Mouse (Mus musculus) cerebellum, adult 2 months (tissue): ENCODE measurements around the gene Ackr4.

ENCODE experiments used
- CTCF ChIP-seq: fragments of 200-500 bp; IDR thresholded peaks from 2 replicates; pipeline ENCODE4 v1.5.1; 2011; ENCODE audit warnings: low read depth, mild to moderate bottlenecking, control low read depth, low read length, moderate library complexity, borderline replicate concordance; ENCODE audit not compliant: insufficient read depth
- POLR2A ChIP-seq: fragments of 200-500 bp; IDR thresholded peaks from 2 replicates; pipeline ENCODE4 v1.6.1; 2011; ENCODE audit warnings: low read length, control low read depth, borderline replicate concordance; ENCODE audit not compliant: insufficient read depth

GRCm38 (mm10) chr9:104085730-104086429 lies 40.9 kb downstream of the Ackr4 start:
- TF ChIP-seq CTCF (no peak), POLR2A (no peak)
